Mouse (Mus musculus) bone marrow, adult 2 months (tissue): ENCODE data around the gene Eif3i. TPM values are rescaled to one million over a fixed set of nuclear protein-coding genes. Genes with fewer than 3 reads are reported as not detected.
A peak's percentile ranks its signal among the peaks of the same experiment; 100 is the strongest.

Source experiments
- H3K27ac ChIP-seq: fragments of 200-500 bp; 2 replicates; pipeline ENCODE4 v1.5.1; 2012; ENCODE audit warnings: low read depth, mild to moderate bottlenecking, control low read depth, inconsistent platforms, low read length; ENCODE audit not compliant: control insufficient read depth, poor library complexity, insufficient read depth
- H3K4me1 ChIP-seq: fragments of 200-500 bp; 2 replicates; pipeline ENCODE4 v1.6.1; 2011; ENCODE audit warnings: low read length; ENCODE audit not compliant: control insufficient read depth, insufficient read depth
- H3K4me3 ChIP-seq: fragments of 200-500 bp; replicated peaks from 2 replicates; pipeline ENCODE3; 2011; ENCODE audit warnings: mild to moderate bottlenecking, low read depth, low read length, control low read depth; ENCODE audit not compliant: control insufficient read depth
- CTCF ChIP-seq: fragments of 200-500 bp; IDR thresholded peaks from 2 replicates; pipeline ENCODE4 v1.5.1; 2011; ENCODE audit warnings: low read length, control low read depth; ENCODE audit not compliant: control insufficient read depth, insufficient read depth
- POLR2A ChIP-seq: fragments of 200-500 bp; IDR thresholded peaks from 2 replicates; pipeline ENCODE4 v1.6.1; 2011; ENCODE audit warnings: low read depth, mild to moderate bottlenecking, control low read depth, low read length, borderline replicate concordance; ENCODE audit not compliant: control insufficient read depth
- WGBS: fragments of 180-500 bp; shearing (Covaris S2); methylation state at CpG from one replicate; pipeline ENCODE4 v1.1.7; 2018; 5-methylcytosine and 5-hydroxymethylcytosine counted together
- polyA plus RNA-seq: library from polyadenylated mRNA; stranded (reverse); fragments of >200 nt; gene quantifications from 2 replicates; pipeline ENCODE4 v1.2.4, GENCODE M21; 2011; ENCODE audit warnings: low replicate concordance; ENCODE audit not compliant: missing spikeins, insufficient read depth, insufficient read length

The Eif3i gene
- 105 and 123 TPM in 2 replicates for polyA plus RNA-seq

DNA sequence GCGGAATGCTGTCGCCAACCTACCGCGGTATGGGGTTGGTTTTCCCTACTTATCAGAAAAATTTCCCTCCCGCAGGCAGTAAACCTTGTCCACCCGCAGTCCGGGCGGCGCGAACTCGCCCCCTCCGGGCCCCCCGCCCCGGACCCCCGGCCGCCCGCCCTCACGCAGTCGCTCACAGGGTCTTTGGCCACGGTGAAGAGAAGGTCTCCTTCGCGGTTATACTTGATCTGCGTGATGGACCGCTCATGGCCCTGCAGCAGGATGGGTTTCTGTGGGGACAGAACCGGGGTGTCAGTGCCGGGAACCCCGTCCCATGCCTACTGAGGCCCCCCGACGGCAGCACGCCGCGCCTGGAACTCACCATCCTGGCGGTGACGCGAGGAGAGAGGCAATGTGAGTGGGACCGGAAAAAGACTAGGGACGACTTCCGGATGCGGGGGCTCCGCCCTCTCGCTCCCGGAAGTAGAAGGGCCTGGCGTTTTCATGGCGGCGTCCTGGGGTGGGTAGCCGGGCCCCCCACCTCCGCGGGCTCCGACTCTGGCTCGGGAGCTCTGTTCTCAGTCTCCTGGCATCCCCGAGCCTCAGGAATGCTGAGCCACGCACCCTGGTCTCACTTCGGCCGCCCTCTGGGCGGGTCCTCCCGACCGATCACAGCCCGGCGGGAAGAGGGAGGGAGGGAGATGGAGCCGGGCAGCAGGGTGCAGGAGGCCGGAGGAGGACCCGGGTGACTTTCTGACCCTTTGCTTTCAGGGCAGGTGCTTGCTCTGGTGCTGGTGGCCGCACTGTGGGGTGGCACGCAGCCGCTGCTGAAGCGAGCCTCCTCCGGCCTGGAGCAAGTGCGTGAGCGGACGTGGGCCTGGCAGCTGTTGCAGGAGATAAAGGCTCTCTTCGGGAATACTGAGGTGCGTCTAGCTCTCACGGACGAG is at the start of gene Eif3i, which contains the start of gene Tmem234:
Eif3i (minus strand) TSS at position 416 of the 926 bp plus-strand sequence.
Tmem234 (plus strand) TSS at position 436 of the 926 bp plus-strand sequence.
- TF ChIP-seq POLR2A = peak; percentile 74; the same call in 1 of the 2 replicates
- no peak for TF ChIP-seq CTCF
- peak within 1 kb of the TSS; percentile 87 for H3K4me3 ChIP-seq
- peaks cover 4% of the 10 kb centered on the region; the same call in 1 of the 2 replicates for H3K4me1 ChIP-seq
- WGBS = under 1% methylated on average over 74 of the region's 74 CpGs
- H3K27ac ChIP-seq = peak within 1 kb of the TSS; percentile 43

DNA sequence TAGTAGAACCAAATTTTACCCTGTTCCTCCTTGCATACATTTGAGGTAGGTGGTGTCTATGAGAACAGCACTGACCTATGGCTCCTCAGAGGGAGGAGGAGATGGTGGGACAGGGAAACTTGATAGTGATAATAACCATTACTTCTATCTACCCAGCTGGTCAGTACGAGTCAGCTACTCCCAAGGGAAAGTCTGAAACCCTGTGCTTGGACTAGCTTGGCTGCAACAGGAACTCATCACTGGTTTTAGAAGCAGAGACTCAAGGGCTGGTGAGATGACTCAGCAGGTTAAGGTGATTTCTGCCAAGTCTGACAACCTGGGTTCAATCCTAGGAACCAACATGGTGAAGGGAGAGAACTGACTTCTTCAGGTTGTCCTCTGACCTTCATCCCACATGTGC is 48.2 kb upstream of the Eif3i start:
- no peak for TF ChIP-seq POLR2A
- TF ChIP-seq CTCF = no peak
- Histone ChIP-seq H3K4me1 (no peaks in the 10 kb centered on the region), H3K27ac (no peak overlapping the region), H3K4me3 (no peak overlapping the region)
- 86% methylated on average over 1 of the region's 1 CpGs for WGBS

DNA sequence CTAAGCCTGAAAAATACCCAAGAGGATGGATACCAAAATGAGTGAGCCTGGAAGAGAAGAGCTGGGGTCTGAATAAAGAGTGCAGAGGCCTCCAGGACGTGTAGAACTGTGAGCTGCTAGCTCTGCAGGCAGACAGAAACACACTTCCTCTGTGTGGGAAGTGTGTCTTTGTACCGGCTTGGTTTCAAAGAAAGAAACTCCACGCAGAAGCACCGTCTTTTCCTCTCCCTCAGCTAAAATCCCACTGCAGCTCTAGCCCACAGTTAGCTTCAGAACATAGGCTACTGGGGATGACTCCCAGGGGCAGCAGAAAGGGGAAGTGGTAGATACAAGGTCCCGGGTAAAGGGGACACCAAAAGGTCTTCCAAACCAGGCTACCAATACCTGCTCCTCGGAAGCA is 44.8 kb upstream of the Eif3i start:
- H3K4me1 ChIP-seq = no peaks in the 10 kb centered on the region
- no peak overlapping the region for H3K4me3 ChIP-seq
- 37% methylated on average over 6 of the region's 6 CpGs for WGBS
- no peak overlapping the region for H3K27ac ChIP-seq
- TF ChIP-seq POLR2A (no peak), CTCF (no peak)

DNA sequence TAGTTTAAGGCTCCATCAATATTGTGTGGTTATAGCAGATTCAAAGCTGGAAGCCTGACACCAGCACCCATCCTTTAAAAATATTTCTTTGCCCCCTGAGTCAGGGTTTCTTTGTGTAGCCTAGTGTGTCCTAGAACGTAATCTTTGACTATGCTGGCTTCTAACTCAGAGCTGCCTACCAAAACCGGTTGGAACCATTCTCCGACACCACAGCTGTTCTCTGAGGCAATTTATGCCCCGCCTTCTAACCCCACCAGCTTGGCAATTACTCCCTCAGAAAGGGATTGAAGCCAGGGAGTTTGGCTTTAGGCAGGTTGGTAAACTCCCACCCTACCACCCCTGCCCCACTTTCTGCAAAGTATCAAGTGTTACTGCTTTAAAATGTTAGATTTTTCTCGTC is 41.3 kb upstream of the Eif3i start:
- WGBS = 61% methylated on average over 5 of the region's 5 CpGs
- no peak for TF ChIP-seq POLR2A
- TF ChIP-seq CTCF = no peak

DNA sequence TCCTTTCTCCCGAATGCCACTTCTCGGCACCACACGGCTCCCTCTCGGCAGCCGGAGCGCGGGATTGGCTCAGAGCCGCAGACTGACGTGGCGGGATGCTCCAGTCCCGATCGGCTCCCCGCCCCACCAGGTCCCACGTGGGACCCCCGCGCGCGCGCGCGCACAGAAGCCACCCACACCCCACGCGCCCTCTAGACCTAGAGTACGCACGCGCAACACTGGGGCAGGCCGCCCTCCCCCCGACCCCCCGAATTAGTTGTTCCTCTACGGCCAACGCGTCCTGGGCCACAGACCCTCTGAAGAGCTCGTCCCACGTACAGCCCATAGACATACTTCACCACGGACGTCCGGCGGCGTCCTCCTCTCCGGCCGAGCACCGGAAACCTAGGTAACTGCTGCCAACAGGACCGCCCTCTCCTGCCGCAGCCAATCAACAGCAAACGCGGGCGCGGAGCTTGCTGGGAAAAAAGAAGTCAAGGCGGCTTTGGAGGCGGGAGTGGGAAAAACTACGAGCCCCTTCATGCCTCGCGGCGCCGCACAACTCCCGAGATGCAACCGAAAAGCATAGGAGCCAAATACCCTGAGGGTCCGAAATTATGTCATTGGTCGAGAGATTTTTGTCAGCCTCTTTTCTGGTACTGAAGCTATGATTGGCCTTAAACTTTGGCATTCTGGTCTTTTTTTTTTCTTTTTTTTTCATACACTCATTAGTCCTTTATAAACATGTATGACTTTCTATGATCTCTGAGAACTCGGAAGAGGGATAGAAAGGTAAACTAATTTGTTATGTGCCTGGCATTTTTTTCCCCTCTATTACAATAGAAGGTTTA is 40.4 kb upstream of the Eif3i start, which contains the start of gene Txlna:
Txlna (minus strand) TSS at position 428 of the 830 bp plus-strand sequence.
- TF ChIP-seq POLR2A = peak; percentile 82
- TF ChIP-seq CTCF = no peak
- no peaks in the 10 kb centered on the region for H3K4me1 ChIP-seq
- peak within 1 kb of the TSS; percentile 89 for H3K4me3 ChIP-seq
- WGBS = under 1% methylated on average over 60 of the region's 60 CpGs
- peak within 1 kb of the TSS; percentile 85 for H3K27ac ChIP-seq

More for the DNA sequence above, 41.3 kb upstream of the Eif3i start:
- Histone ChIP-seq H3K27ac (no peak overlapping the region), H3K4me3 (no peak overlapping the region), H3K4me1 (no peaks in the 10 kb centered on the region)

DNA sequence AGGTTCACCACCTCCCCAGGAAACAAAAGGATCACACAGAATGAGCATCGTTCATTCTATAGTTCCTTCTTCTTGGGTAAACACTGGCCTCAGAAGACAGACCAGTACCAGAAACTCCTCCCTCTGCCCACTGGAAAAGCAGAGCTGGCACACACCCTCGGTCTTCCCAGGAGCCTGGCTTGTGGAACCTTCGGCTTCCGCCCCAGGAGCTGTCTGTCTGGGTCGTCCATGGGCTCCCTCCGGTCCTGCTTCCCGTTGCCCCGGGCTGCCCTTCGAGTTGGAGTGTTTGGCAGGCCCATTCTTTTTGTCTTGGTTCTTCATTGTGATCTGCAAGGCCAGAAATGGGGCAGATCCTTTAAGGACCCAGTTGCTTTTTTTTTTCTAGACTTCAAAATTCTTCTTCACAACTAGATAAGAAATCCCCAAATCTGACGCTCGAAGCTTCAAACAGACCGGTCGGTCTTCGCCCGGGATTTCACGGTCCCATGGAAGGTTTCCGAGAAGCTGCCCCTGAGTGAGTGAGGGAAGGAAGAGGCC is 39.7 kb upstream of the Eif3i start:
- 1% methylated on average over 17 of the region's 17 CpGs for WGBS
- H3K27ac ChIP-seq = peak overlapping the region; percentile 85
- H3K4me1 ChIP-seq = no peaks in the 10 kb centered on the region
- H3K4me3 ChIP-seq = peak overlapping the region; percentile 89
- no peak for TF ChIP-seq POLR2A
- TF ChIP-seq CTCF = no peak

DNA sequence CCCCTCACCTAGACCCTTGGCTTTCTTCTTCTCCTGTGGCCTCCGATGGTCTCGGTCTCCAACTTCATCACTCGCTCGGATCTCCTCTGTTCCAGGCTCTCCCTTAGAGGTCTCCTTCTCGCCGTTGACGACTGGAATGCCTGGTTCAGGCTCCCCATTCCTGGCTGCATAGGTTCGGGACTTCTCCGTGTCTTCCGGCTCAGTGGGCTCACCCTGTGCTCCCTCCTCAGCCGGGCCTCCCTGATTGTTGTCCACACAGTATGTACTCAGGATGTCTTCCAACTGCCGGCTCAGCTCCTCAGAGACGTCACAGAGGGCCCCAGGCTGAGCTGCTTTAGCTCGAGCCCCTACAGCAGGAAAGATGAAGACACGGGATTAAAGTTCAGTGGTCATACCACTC is 38.8 kb upstream of the Eif3i start:
- WGBS = 86% methylated on average over 15 of the region's 15 CpGs
- TF ChIP-seq POLR2A = no peak
- TF ChIP-seq CTCF = no peak
- Histone ChIP-seq H3K4me1 (no peaks in the 10 kb centered on the region), H3K4me3 (no peak overlapping the region), H3K27ac (0 out of 2 replicates have a peak overlapping the region, but pooled peaks have one; percentile 24)

DNA sequence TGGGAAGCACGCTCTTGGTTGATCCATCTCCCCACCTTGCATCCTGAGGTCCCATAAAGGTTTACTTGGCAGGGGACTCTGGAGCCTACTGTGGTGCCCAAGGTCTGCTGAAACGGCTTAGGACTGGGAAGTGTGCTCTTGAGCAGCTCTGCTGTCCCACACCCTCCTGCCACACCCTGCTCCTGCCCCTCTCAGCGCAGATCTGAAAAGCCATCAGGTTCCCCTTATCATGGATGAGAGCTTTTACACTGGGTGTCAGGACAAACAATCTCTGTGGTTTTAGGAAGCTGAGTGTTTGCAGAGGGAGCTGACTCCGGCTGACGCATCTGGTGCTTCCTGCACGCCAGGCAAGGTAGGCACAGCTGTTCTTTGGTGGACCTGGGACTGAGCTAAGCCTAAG is 33.4 kb upstream of the Eif3i start:
- no peak overlapping the region for H3K4me3 ChIP-seq
- H3K27ac ChIP-seq = no peak overlapping the region
- TF ChIP-seq CTCF (no peak), POLR2A (no peak)
- WGBS = 74% methylated on average over 6 of the region's 6 CpGs
- no peaks in the 10 kb centered on the region for H3K4me1 ChIP-seq
